Mouse (Mus musculus) bone marrow macrophage, adult 2 months (primary cell): ENCODE measurements at regions not wholly inside any gene's neighbourhood (a gene's known extent, or its start where the extent isn't known, plus 50 kb on each side); places are given as distances from the start of the nearest gene placed in this dataset.

Experiments
- CTCF ChIP-seq: IDR thresholded peaks from 2 replicates; pipeline ENCODE4 v1.5.1; 2012; ENCODE audit warnings: low read depth, mild to moderate bottlenecking, low read length, moderate library complexity
- POLR2A ChIP-seq: IDR thresholded peaks from 2 replicates; pipeline ENCODE4 v1.6.1; 2012; ENCODE audit warnings: mild to moderate bottlenecking, low read depth, low read length, borderline replicate concordance

DNA sequence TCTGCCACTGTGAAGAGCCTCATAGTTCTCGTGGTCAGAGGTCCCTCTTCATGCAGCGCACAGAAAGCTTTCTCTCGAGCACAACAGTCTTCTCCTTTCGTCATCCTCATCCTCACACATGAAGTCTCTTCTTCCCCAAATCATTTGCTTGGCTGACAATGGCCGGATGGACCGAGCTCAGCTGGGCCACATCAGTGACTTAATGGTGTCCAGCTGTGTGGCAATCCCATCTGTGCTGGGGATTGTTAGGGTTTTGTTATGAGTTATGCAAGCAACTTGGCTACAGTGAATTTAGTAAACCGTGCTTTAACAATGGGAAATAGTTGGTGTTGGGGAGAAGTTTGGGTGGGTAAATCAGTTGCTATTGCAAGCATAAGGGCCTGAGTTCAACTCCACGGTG is 458.4 kb downstream of the Tcerg1l start:
- TF ChIP-seq POLR2A = no peak
- no peak for TF ChIP-seq CTCF
